Mouse (Mus musculus) liver, embryonic 12.5 days (tissue): Measurements from ENCODE around the gene Rpl13a. TPM values are rescaled to one million over a fixed set of nuclear protein-coding genes. Genes with fewer than 3 reads are reported as not detected.
"Not testable (repeated sequence)": the region's sequence is repeated elsewhere in the genome, so short reads cannot be mapped to it uniquely, and the experiment has no call there.

Experiments used
- ATAC-seq: fragments of 200-750 bp; cut with Nextera tagmentation; 2 replicates; pipeline ENCODE4 v1.8.0; 2017; ENCODE audit warnings: moderate number of reproducible peaks, mild to moderate bottlenecking, moderate library complexity
- H3K27ac ChIP-seq: fragments of 300-500 bp; sonication (generic); 2 replicates; pipeline ENCODE4 v1.5.1; 2016; ENCODE audit warnings: mild to moderate bottlenecking
- H3K27me3 ChIP-seq: fragments of 300-500 bp; sonication (generic); replicated peaks from 2 replicates; pipeline ENCODE4 v1.6.1; 2016; ENCODE audit warnings: mild to moderate bottlenecking, moderate library complexity
- H3K36me3 ChIP-seq: fragments of 300-500 bp; sonication (generic); 2 replicates; pipeline ENCODE4 v1.6.1; 2016; ENCODE audit warnings: mild to moderate bottlenecking, moderate library complexity
- H3K4me1 ChIP-seq: fragments of 300-500 bp; sonication (generic); 2 replicates; pipeline ENCODE4 v1.6.1; 2016
- H3K4me2 ChIP-seq: fragments of 300-500 bp; sonication (generic); 2 replicates; pipeline ENCODE4 v1.6.1; 2016; ENCODE audit warnings: mild to moderate bottlenecking, moderate library complexity
- H3K4me3 ChIP-seq: fragments of 300-500 bp; sonication (generic); 2 replicates; pipeline ENCODE4 v1.5.1; 2016; ENCODE audit warnings: mild to moderate bottlenecking, moderate library complexity
- H3K9ac ChIP-seq: fragments of 300-500 bp; sonication (generic); 2 replicates; pipeline ENCODE4 v1.6.1; 2016; ENCODE audit warnings: mild to moderate bottlenecking, moderate library complexity
- H3K9me3 ChIP-seq: fragments of 300-500 bp; sonication (generic); replicated peaks from 2 replicates; pipeline ENCODE4 v1.6.1; 2016; ENCODE audit warnings: mild to moderate bottlenecking, moderate library complexity
- WGBS: fragments of 180-500 bp; shearing (Covaris S2); methylation state at CpG from one replicate; pipeline ENCODE4 v1.1.7; 2016; ENCODE audit not compliant: insufficient replicate concordance; 5-methylcytosine and 5-hydroxymethylcytosine counted together
- polyA plus RNA-seq: library from polyadenylated mRNA; unstranded; fragments of >200 nt; fragmentation: Nextera tagmentation; extraction: Ambion mirVana; gene quantifications from 2 replicates; pipeline ENCODE4 v1.2.1, GENCODE M21; 2016

Rpl13a gene
- 1,134 and 1,149 TPM in 2 replicates for polyA plus RNA-seq

DNA sequence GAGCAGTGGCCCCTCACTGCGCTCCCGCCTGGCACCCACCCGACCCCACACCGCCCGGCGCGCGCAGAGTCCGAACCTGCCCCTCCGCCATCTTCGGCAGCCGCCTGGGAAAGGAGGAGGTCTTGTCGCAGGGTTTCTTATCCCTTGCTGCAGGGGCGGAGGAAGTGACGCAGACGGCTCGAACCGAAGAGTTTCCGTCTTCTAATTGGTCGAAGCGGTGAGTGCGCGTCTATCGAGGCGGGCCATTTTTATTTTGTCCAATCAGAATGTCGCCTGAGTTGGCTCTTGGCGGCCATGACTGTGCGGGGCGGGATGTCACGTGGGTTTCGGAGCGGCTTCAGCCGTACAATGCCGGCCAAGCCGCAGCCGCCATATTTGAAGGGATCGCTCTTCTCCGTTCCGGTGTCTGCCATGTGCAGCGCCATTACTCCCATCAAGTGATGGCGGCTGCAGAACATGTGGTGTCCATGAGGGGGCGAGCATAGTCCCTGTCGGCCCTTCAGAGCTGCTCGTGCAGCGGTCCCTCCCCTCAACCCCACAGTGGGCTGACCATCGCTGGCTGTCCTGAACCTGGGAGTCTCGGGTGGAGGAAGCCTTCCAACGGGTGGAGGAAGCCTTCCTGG, at the start of gene Rpl13a:
TSS of gene Rpl13a (minus strand) at position 138 of the 623 bp plus-strand sequence.
- peaks cover 52% of the 10 kb centered on the region for H3K4me1 ChIP-seq
- no peaks in the 10 kb centered on the region for H3K9me3 ChIP-seq
- peak within 1 kb of the TSS; percentile 94 for H3K4me3 ChIP-seq
- peaks cover 38% of the 10 kb centered on the region for H3K36me3 ChIP-seq
- H3K4me2 ChIP-seq: peak within 1 kb of the TSS; percentile 90
- ATAC-seq: peak; percentile 79
- peak within 1 kb of the TSS; percentile 98 for H3K9ac ChIP-seq
- H3K27ac ChIP-seq: peak within 1 kb of the TSS; percentile 95
- no peaks in the 10 kb centered on the region for H3K27me3 ChIP-seq
- WGBS: under 1% methylated on average over 48 of the region's 48 CpGs

DNA sequence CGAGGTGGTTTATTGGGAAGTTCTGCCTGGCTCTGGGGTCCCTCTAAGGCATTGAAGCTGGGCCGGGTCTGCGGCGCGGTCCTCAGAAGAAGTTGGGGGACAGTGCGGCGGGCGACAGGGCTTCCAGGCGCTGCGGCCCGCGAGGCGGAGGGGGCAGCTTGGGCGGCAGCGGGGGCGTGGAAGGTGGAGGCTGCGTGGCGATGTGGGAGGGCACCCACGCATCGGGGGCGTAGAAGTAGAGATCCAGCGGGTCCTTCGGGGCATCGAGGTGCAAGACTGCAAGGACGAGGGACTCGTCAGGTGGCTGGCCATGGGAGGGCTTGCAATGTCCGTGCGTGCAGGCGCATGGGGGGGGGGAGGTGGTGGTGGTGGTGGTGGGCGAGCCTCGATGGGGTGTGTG, 47.8 kb upstream of the Rpl13a start:
- H3K27ac ChIP-seq: no peak overlapping the region
- H3K4me3 ChIP-seq: no peak overlapping the region; the same call in 1 of the 2 replicates
- H3K36me3 ChIP-seq: no peaks in the 10 kb centered on the region
- no peaks in the 10 kb centered on the region; the same call in 1 of the 2 replicates for H3K9me3 ChIP-seq
- peaks cover 96% of the 10 kb centered on the region for H3K27me3 ChIP-seq
- no peak overlapping the region for H3K9ac ChIP-seq
- H3K4me1 ChIP-seq: peaks cover 7% of the 10 kb centered on the region
- no peak for ATAC-seq
- no peak overlapping the region for H3K4me2 ChIP-seq
- WGBS: 6% methylated on average over 31 of the region's 31 CpGs

DNA sequence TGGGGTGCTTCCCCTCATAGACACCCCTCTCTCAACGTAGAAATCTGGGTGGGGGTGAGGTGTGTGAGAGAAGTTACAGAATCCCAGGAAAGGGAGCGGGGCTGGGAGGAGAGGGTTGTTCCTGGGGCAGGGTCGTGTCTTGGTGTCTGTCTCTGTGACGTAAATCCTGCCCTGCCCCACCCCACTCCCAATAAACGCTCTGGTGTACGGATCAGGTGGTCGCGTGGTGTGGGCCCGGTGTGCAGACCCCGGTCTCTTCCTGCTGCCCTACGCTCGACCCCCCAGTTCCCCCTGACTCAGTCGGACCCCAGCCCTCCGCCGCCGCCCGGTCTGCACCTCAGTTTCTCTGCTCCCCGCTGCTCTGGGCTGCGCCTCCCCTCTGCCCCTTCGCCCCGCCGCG, 47.4 kb upstream of the Rpl13a start:
- H3K4me3 ChIP-seq: no peak overlapping the region; the same call in 1 of the 2 replicates
- ATAC-seq: no peak
- H3K27me3 ChIP-seq: peaks cover 96% of the 10 kb centered on the region
- no peaks in the 10 kb centered on the region for H3K36me3 ChIP-seq
- H3K9ac ChIP-seq: no peak overlapping the region
- peaks cover 4% of the 10 kb centered on the region; the same call in 1 of the 2 replicates for H3K9me3 ChIP-seq
- 3% methylated on average over 23 of the region's 23 CpGs for WGBS
- H3K4me1 ChIP-seq: 0 out of 2 replicates have a peak, but pooled peaks cover 5% of the 10 kb centered on the region
- no peak overlapping the region for H3K4me2 ChIP-seq
- no peak overlapping the region for H3K27ac ChIP-seq

DNA sequence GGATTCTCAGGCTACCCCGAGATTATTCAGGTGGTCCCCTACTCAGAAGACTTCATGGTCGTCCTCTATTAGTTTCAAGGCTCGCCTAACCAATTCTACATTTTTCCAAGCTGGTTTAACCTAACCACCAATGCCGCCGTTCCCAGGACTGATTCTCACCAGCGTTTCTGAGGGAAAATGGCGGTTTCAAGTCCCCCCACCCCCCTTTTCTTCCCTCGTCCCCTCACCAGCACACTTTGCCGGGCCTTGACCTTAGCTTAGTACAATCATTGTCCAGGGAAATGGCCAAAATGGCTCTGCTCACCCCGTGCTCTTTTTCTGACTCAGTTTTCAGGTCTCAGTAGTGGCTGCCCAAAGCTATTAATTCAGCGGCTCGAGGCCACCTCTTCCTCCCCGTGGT, 46.8 kb upstream of the Rpl13a start:
- WGBS: 3% methylated on average over 13 of the region's 13 CpGs
- H3K36me3 ChIP-seq: no peaks in the 10 kb centered on the region
- no peak overlapping the region for H3K9ac ChIP-seq
- ATAC-seq: no peak
- 0 out of 2 replicates have a peak, but pooled peaks cover 5% of the 10 kb centered on the region for H3K4me1 ChIP-seq
- H3K27ac ChIP-seq: no peak overlapping the region
- no peak overlapping the region for H3K4me2 ChIP-seq
- peaks cover 96% of the 10 kb centered on the region for H3K27me3 ChIP-seq
- peaks cover 9% of the 10 kb centered on the region; the same call in 1 of the 2 replicates for H3K9me3 ChIP-seq
- no peak overlapping the region for H3K4me3 ChIP-seq

DNA sequence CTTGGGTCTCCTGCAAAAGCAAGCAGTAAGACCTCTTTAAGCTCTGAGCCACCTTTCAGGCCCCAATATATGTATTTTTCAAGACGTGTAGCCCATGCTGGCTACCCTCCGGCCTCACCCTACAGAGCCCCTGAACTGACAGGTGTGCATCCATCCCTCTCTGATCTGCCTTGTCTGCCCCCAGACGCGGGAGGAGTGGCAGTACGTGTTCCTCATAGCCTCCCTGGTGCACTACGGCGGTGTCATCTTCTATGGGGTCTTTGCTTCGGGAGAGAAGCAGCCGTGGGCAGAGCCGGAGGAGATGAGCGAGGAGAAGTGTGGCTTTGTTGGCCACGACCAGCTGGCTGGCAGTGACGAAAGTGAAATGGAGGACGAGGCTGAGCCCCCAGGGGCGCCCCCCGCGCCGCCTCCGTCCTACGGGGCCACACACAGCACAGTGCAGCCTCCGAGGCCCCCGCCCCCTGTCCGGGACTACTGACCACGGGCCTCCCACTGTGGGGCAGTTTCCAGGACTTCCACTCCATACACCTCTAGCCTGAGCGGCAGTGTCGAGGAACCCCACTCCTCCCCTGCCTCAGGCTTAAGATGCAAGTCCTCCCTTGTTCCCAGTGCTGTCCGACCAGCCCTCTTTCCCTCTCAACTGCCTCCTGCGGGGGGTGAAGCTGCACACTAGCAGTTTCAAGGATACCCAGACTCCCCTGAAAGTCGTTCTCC, 46.2 kb upstream of the Rpl13a start:
- Histone ChIP-seq H3K4me1 (0 out of 2 replicates have a peak, but pooled peaks cover 5% of the 10 kb centered on the region), H3K4me2 (peak overlapping the region; percentile 2; the same call in 1 of the 2 replicates), H3K36me3 (no peaks in the 10 kb centered on the region), H3K27me3 (peaks cover 96% of the 10 kb centered on the region), H3K27ac (no peak overlapping the region), H3K9me3 (peaks cover 15% of the 10 kb centered on the region), H3K9ac (no peak overlapping the region), H3K4me3 (no peak overlapping the region)
- WGBS: 6% methylated on average over 28 of the region's 29 CpGs
- ATAC-seq: no peak

DNA sequence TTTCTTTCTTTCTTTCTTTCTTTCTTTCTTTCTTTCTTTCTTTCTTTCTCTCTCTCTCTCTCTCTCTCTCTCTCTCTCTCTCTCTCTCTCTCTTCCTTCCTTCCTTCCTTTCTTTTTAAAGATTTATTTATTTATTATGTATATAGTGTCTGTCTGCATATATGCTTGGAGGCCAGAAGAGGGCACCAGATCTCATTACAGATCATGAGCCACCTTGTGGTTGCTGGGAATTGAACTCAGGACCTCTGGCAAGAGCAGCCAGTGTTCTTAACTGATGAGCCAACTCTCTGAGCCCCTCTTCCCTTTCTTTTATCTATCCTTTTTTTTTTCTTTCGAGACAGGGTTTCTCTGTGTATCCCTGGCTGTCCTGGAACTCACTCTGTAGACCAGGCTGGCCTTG, 45.2 kb upstream of the Rpl13a start:
- Histone ChIP-seq H3K9me3 (peaks cover 25% of the 10 kb centered on the region), H3K27me3 (peaks cover 96% of the 10 kb centered on the region)
- not testable (repeated sequence) for H3K4me3 ChIP-seq, H3K4me2 ChIP-seq, H3K27ac ChIP-seq, H3K36me3 ChIP-seq, ATAC-seq, H3K9ac ChIP-seq, H3K4me1 ChIP-seq
- 39% methylated on average over 1 of the region's 1 CpGs for WGBS

DNA sequence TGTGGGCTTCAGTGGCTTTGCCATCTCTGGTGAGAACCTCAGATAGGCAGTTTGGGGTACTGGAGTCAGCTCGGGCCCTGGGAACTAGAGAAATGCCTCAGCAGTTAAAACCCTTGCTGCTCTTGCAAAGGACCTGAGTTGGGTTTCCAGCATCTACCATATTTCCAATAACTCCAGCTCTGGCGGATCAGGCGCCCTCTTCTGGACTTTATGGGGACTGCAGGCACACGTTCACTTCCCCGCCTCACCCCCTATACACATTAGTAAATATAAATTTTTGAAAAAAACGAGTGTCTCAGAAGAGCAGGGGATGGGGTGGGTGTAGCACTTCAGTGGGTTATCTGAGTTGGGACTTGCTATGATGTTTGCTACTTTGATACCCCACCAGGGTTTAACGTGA, 44.4 kb upstream of the Rpl13a start:
- 44% methylated on average over 7 of the region's 7 CpGs for WGBS
- Histone ChIP-seq H3K27ac (no peak overlapping the region), H3K36me3 (0 out of 2 replicates have a peak, but pooled peaks cover 3% of the 10 kb centered on the region), H3K9ac (no peak overlapping the region), H3K9me3 (peaks cover 26% of the 10 kb centered on the region), H3K4me1 (0 out of 2 replicates have a peak, but pooled peaks cover 5% of the 10 kb centered on the region), H3K4me3 (no peak overlapping the region), H3K4me2 (no peak overlapping the region), H3K27me3 (peaks cover 96% of the 10 kb centered on the region)
- no peak for ATAC-seq

DNA sequence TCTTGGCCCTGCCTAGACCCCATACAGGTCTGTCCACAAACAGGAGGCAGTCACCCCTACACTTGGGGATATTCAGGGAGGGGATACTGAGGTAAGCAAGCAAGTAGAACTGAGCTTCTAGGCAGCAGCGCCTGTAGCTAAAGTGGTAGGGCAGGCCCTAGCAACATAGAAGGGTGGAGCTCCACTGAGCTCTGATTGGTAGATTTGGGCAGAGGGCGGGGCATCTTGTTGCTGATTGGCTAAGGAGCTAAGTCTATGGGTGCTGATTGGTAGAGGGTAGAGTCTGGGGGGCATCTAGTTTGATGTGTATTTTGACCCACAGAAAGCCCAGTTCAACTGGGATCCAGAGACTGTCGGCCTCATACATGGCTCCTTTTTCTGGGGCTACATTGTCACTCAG, 40.9 kb upstream of the Rpl13a start:
- no peak overlapping the region for H3K4me3 ChIP-seq
- 69% methylated on average over 3 of the region's 3 CpGs for WGBS

DNA sequence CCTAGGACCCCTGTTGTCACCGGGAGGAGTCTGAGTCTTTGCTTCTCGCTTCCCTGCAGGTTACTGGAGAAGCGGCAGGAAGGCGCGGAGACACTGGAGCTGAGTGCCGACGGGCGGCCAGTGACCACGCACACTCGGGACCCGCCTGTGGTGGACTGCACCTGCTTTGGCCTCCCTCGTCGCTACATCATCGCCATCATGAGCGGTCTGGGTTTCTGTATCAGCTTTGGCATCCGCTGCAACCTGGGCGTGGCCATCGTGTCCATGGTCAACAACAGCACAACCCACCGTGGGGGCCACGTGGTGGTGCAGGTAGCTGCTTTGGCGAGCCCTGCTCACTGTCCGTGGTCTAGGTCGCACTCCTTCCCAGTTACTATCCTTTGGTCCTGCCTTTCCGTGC, 40.1 kb upstream of the Rpl13a start:
- Histone ChIP-seq H3K4me3 (no peak overlapping the region), H3K27ac (no peak overlapping the region), H3K27me3 (peaks cover 97% of the 10 kb centered on the region), H3K4me1 (peaks cover 7% of the 10 kb centered on the region), H3K4me2 (no peak overlapping the region), H3K36me3 (0 out of 2 replicates have a peak, but pooled peaks cover 3% of the 10 kb centered on the region), H3K9me3 (peaks cover 26% of the 10 kb centered on the region), H3K9ac (no peak overlapping the region)
- ATAC-seq: no peak
- WGBS: 8% methylated on average over 24 of the region's 24 CpGs

More for the DNA sequence above, 40.9 kb upstream of the Rpl13a start:
- no peaks in the 10 kb centered on the region for H3K4me1 ChIP-seq
- H3K27ac ChIP-seq: no peak overlapping the region
- ATAC-seq: no peak
- H3K27me3 ChIP-seq: peaks cover 96% of the 10 kb centered on the region
- no peak overlapping the region for H3K4me2 ChIP-seq
- 0 out of 2 replicates have a peak, but pooled peaks cover 3% of the 10 kb centered on the region for H3K36me3 ChIP-seq
- peaks cover 26% of the 10 kb centered on the region for H3K9me3 ChIP-seq
- no peak overlapping the region for H3K9ac ChIP-seq

DNA sequence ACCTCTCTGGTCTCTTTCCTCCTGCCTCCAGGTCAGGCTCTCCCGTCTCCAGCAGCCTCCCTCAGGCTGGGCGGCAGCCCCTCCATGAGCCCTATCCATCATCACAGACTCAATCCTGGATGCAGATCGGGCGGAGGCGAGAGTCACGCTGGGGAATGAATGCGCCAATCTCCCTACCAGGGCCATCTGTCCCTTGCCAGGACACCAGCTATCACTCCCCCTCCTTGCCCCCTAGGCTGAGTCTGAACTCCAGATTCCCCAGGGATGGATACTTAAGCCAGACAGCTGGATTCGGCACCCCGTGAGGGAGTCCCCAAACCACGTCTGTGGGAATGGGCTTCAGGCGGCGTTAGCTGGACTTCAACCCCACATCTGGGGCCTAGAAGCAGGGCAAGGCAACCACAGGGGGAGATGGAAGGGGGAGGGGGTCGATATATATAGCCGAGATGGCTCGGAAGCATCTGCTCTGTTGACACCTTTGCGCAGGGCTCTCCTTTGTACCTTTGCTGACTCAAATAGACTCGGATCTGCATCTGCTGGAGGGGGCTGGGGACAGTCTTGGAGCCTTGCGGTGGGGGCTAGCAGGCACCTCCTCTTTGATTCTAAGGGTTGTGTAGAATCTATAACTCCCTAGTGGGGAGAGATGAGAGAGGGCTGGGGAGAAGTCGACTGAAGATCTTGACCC, 39.3 kb upstream of the Rpl13a start:
- Histone ChIP-seq H3K27me3 (peaks cover 99% of the 10 kb centered on the region), H3K9me3 (peaks cover 26% of the 10 kb centered on the region), H3K9ac (no peak overlapping the region), H3K4me3 (no peak overlapping the region), H3K4me2 (no peak overlapping the region), H3K27ac (no peak overlapping the region), H3K4me1 (peaks cover 10% of the 10 kb centered on the region), H3K36me3 (0 out of 2 replicates have a peak, but pooled peaks cover 3% of the 10 kb centered on the region)
- no peak for ATAC-seq
- 5% methylated on average over 19 of the region's 19 CpGs for WGBS

DNA sequence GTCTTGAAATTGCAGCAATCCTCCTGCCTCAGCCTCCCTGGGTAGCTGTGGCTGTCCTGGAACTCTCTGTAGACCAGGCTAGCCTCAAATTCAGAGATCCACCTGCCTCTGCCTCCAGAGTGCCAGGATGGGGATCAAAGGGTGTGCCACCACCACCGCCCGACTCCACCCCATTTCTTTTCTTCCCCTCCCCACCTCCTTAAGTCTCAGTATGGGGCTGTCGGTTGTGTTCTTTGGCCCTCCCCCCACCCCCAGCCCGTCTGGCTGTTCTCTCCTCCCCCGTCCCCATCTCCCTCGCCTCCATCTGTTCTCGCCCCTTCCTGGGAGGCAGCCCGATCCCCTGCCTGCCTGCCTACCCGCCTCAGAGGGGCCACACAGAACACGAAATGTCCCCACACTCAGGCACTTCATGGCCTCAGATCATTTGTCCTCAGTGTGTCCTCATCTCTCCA, 38.4 kb upstream of the Rpl13a start:
- Histone ChIP-seq H3K27me3 (peaks cover 98% of the 10 kb centered on the region), H3K4me2 (no peak overlapping the region), H3K9ac (no peak overlapping the region), H3K27ac (no peak overlapping the region), H3K4me1 (peaks cover 18% of the 10 kb centered on the region), H3K4me3 (no peak overlapping the region), H3K36me3 (0 out of 2 replicates have a peak, but pooled peaks cover 3% of the 10 kb centered on the region), H3K9me3 (peaks cover 26% of the 10 kb centered on the region)
- no peak for ATAC-seq
- WGBS: 17% methylated on average over 10 of the region's 10 CpGs
